Mouse (Mus musculus): ENCODE data around the gene Olfr1192-ps1. TPM values are rescaled to one million over a fixed set of nuclear protein-coding genes. Genes with fewer than 3 reads are reported as not detected.
"Not testable (repeated sequence)": the region's sequence is repeated elsewhere in the genome, so short reads cannot be mapped to it uniquely, and the experiment has no call there.

Gene Olfr1192-ps1
- not detected in 2 replicates for polyA plus RNA-seq (2012; rRNA removed)

- DNase-seq (ENCODE audit: low spot score) = no peak
These were observed at the start of gene Olfr1192-ps1 for GRCm38 (mm10) chr2:88648209-88648608. Olfr1192-ps1 (plus strand) TSS chr2:88648509.

GRCm38 (mm10) chr2:88640242-88640641 lies 8.1 kb upstream of the Olfr1192-ps1 start, which contains the start of gene Olfr1191-ps1:
Olfr1191-ps1 (plus strand) TSS chr2:88640542.
- DNase-seq (ENCODE audit: low spot score) = not testable (repeated sequence)

- DNase-seq (ENCODE audit: low spot score) = not testable (repeated sequence)
These were observed 27.0 kb downstream of the Olfr1192-ps1 start, which contains the start of gene Olfr1193 for GRCm38 (mm10) chr2:88675328-88675727. Olfr1193 (plus strand) TSS chr2:88675628.

DNA sequence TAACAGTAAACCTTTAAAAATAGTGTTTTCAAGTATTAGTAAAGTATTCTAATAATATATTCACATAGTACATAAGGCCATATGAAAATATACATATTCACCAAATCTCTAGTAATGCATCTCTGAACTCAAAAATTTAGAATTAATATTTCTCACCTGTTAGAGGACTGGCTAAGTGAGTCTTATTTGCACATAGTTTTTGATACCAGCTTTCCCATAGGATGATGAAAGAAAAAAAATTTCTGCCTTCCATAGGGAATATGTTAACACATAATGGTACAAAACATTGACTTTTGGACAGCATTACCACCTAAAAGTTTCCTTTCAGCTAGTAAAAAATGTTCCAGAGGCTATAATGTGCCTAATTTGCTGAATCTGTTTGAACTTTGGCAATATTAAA lies 40.8 kb downstream of the Olfr1192-ps1 start, which contains the start of gene Olfr1195:
Gene Olfr1195 (minus strand): TSS at position 101 of the 400 bp plus-strand sequence.
- DNase-seq (ENCODE audit: low spot score) = no peak

GRCm38 (mm10) chr2:88704497-88704896 lies 56.2 kb downstream of the Olfr1192-ps1 start, which contains the start of gene Olfr1196:
Olfr1196 (minus strand) TSS chr2:88704597.
- no peak for DNase-seq (ENCODE audit: low spot score)

Other genes with a start within 250 kb of the Olfr1192-ps1 start
- gene Olfr1179, start 242.1 kb upstream of the Olfr1192-ps1 start, polyA plus RNA-seq (2012; rRNA removed) = not detected in 2 replicates
- not detected in 2 replicates for gene Olfr1180, start 229.4 kb upstream of the Olfr1192-ps1 start, polyA plus RNA-seq (2012; rRNA removed)
- gene Olfr1181, start 222.3 kb upstream of the Olfr1192-ps1 start, polyA plus RNA-seq (2012; rRNA removed) = not detected in 2 replicates
- not detected in 2 replicates for gene Gm13757, start 199.4 kb upstream of the Olfr1192-ps1 start, polyA plus RNA-seq (2012; rRNA removed)
- gene Olfr1183, start 193.6 kb upstream of the Olfr1192-ps1 start, polyA plus RNA-seq (2012; rRNA removed) = not detected in 2 replicates
- not detected in 2 replicates for gene Olfr1184, start 164.9 kb upstream of the Olfr1192-ps1 start, polyA plus RNA-seq (2012; rRNA removed)
- not detected in 2 replicates for gene Olfr1185-ps1, start 155.2 kb upstream of the Olfr1192-ps1 start, polyA plus RNA-seq (2012; rRNA removed)
- not detected in 2 replicates for gene Olfr1186, start 130.0 kb upstream of the Olfr1192-ps1 start, polyA plus RNA-seq (2012; rRNA removed)
- gene Olfr1188, start 91.6 kb upstream of the Olfr1192-ps1 start, polyA plus RNA-seq (2012; rRNA removed) = not detected in 2 replicates
- not detected in 2 replicates for gene Olfr1189, start 62.1 kb upstream of the Olfr1192-ps1 start, polyA plus RNA-seq (2012; rRNA removed)
- not detected in 2 replicates for gene Olfr1191-ps1, start 8.0 kb upstream of the Olfr1192-ps1 start, polyA plus RNA-seq (2012; rRNA removed)
- not detected in 2 replicates for gene Olfr1193, start 27.1 kb downstream of the Olfr1192-ps1 start, polyA plus RNA-seq (2012; rRNA removed)
- not detected in 2 replicates for gene Olfr1195, start 40.7 kb downstream of the Olfr1192-ps1 start, polyA plus RNA-seq (2012; rRNA removed)
- gene Olfr1196, start 56.1 kb downstream of the Olfr1192-ps1 start, polyA plus RNA-seq (2012; rRNA removed) = not detected in 2 replicates
- gene Olfr1197, start 83.9 kb downstream of the Olfr1192-ps1 start, polyA plus RNA-seq (2012; rRNA removed) = not detected in 2 replicates
- not detected in 2 replicates for gene Olfr1198, start 102.9 kb downstream of the Olfr1192-ps1 start, polyA plus RNA-seq (2012; rRNA removed)
- gene Olfr1199, start 112.0 kb downstream of the Olfr1192-ps1 start, polyA plus RNA-seq (2012; rRNA removed) = not detected in 2 replicates
- not detected in 2 replicates for gene Olfr1200, start 122.0 kb downstream of the Olfr1192-ps1 start, polyA plus RNA-seq (2012; rRNA removed)
- gene Olfr1201, start 144.5 kb downstream of the Olfr1192-ps1 start, polyA plus RNA-seq (2012; rRNA removed) = not detected in 2 replicates
- not detected in 2 replicates for gene Olfr1202, start 166.0 kb downstream of the Olfr1192-ps1 start, polyA plus RNA-seq (2012; rRNA removed)
- gene Olfr1205, start 181.2 kb downstream of the Olfr1192-ps1 start, polyA plus RNA-seq (2012; rRNA removed) = not detected in 2 replicates
- not detected in 2 replicates for gene Olfr1204, start 200.8 kb downstream of the Olfr1192-ps1 start, polyA plus RNA-seq (2012; rRNA removed)
- gene Olfr1206, start 214.7 kb downstream of the Olfr1192-ps1 start, polyA plus RNA-seq (2012; rRNA removed) = not detected in 2 replicates

All from urinary bladder, adult 2 months (tissue).